Mouse (Mus musculus) midbrain, postnatal 0 days (tissue): ENCODE measurements around the gene Rrp12. TPM values are rescaled to one million over a fixed set of nuclear protein-coding genes. Genes with fewer than 3 reads are reported as not detected.

Experiments used
- ATAC-seq: fragments of 200-750 bp; cut with Nextera tagmentation; 2 replicates; pipeline ENCODE4 v1.8.0; 2017; ENCODE audit warnings: moderate number of reproducible peaks, mild to moderate bottlenecking, moderate TSS enrichment, moderate library complexity; ENCODE audit not compliant: low FRiP score
- DNase-seq: peaks from one replicate; pipeline ENCODE4 v3.0.0-alpha.2; 2015; ENCODE audit warnings: low spot score
- H3K27ac ChIP-seq: fragments of 300-500 bp; sonication (generic); 2 replicates; pipeline ENCODE4 v1.5.1; 2014; ENCODE audit warnings: low read depth, mild to moderate bottlenecking, low read length, mixed read lengths
- H3K27me3 ChIP-seq: fragments of 300-500 bp; sonication (generic); 2 replicates; pipeline ENCODE4 v1.6.1; 2014; ENCODE audit warnings: low read length, control low read depth, mixed read lengths; ENCODE audit not compliant: insufficient read depth
- H3K36me3 ChIP-seq: fragments of 300-500 bp; sonication (generic); 2 replicates; pipeline ENCODE4 v1.6.1; 2014; ENCODE audit warnings: low read length, control low read depth, mixed read lengths; ENCODE audit not compliant: insufficient read depth
- H3K4me1 ChIP-seq: fragments of 300-500 bp; sonication (generic); 2 replicates; pipeline ENCODE4 v1.6.1; 2014; ENCODE audit warnings: mild to moderate bottlenecking, control low read depth, antibody characterized with exemption, low read length, mixed read lengths; ENCODE audit not compliant: insufficient read depth
- H3K4me2 ChIP-seq: fragments of 300-500 bp; sonication (generic); 2 replicates; pipeline ENCODE4 v1.6.1; 2014; ENCODE audit warnings: low read depth, mild to moderate bottlenecking, low read length, mixed read lengths; ENCODE audit not compliant: poor library complexity, severe bottlenecking
- H3K4me3 ChIP-seq: fragments of 300-500 bp; sonication (generic); 2 replicates; pipeline ENCODE4 v1.5.1; 2014; ENCODE audit warnings: low read depth, mild to moderate bottlenecking, low read length, moderate library complexity
- H3K9ac ChIP-seq: fragments of 300-500 bp; sonication (generic); replicated peaks from 2 replicates; pipeline ENCODE4 v1.6.1; 2014; ENCODE audit warnings: mild to moderate bottlenecking, low read length, moderate library complexity, mixed read lengths; ENCODE audit not compliant: poor library complexity, severe bottlenecking
- H3K9me3 ChIP-seq: fragments of 300-500 bp; sonication (generic); 2 replicates; pipeline ENCODE4 v1.6.1; 2016; ENCODE audit warnings: low read length, control low read depth
- CTCF ChIP-seq: IDR thresholded peaks from 2 replicates; pipeline ENCODE4 v1.5.1; 2016; ENCODE audit warnings: antibody characterized with exemption, mild to moderate bottlenecking
- WGBS: fragments of 180-500 bp; shearing (Covaris S2); extraction: QIAGEN DNeasy Blood & Tissue Kit; methylation state at CpG from one replicate; pipeline ENCODE4 v1.1.7; 2014; 5-methylcytosine and 5-hydroxymethylcytosine counted together
- polyA plus RNA-seq: library from polyadenylated mRNA; unstranded; fragments of >200 nt; fragmentation: Nextera tagmentation; extraction: Ambion mirVana; gene quantifications from 2 replicates; pipeline ENCODE4 v1.2.1, GENCODE M21; 2015
- total RNA-seq: library from RNA; depleted of rRNA; stranded (reverse); fragments of >200 nt; gene quantifications from 2 replicates; pipeline ENCODE4 v1.2.3, GENCODE M21; 2014

Rrp12 gene
- total and polyA plus RNA-seq, 2 experiments from 2014 or later, result 13.9 to 20.6 TPM

DNA sequence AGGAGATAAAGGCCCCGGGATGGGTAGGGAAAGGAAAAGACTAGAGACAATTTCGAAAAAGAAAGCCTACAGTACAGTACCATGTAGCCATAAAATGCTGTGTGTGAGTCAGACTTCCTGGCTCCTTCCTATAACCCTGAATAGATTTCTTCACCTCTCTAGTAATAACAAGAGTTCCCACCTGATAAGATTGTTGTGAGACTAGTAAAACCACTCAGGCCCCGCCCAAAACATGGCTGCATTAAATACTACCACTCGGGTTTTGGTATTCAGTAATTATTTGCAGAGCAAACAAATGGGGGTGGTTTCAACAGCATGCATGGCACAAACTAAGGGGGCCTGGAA, 58.1 kb downstream of the Rrp12 start:
- Histone ChIP-seq H3K4me3 (no peak overlapping the region), H3K27me3 (no peaks in the 10 kb centered on the region), H3K9ac (no peak overlapping the region), H3K27ac (no peak overlapping the region), H3K4me1 (peaks cover 5% of the 10 kb centered on the region), H3K4me2 (no peak overlapping the region), H3K36me3 (no peaks in the 10 kb centered on the region), H3K9me3 (no peaks in the 10 kb centered on the region)
- 76% methylated on average over 4 of the region's 4 CpGs for WGBS
- TF ChIP-seq CTCF, result no peak
- no peak for DNase-seq
- no peak for ATAC-seq

DNA sequence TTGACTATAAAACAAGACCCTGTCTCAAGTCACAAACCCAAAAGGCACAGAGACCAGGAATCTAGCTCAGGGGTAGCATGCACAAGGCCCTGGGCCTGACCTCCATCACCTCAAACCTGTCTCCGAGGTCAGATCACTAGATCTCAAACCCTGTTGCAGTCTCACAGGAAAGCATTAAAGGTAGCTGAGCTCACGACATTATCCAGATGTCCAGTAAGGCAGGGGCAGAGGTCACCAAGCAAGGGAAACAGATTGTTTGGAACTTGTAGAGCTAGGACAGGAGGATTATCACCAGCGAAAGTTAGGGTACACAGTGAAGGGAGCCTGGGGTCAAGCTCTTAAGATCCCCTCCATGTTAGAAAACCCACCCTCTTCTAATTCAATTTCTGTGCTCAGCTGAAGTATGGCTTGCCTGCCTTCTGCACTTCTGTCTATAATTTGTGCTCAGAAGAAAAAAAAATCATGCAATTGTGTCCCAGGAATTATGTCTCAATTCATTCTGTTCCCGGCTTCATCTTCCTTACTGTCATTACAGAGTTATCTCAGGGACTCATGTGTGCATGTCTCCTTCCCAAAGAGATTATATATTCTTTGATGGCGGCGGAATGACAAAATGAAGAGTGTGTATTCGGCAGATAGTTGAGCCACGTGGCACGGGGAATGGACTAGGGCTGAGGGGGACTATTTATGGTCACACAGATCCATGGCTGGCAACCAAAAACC, 58.6 kb downstream of the Rrp12 start:
- Histone ChIP-seq H3K9ac (no peak overlapping the region), H3K36me3 (no peaks in the 10 kb centered on the region), H3K4me2 (no peak overlapping the region), H3K4me1 (peaks cover 10% of the 10 kb centered on the region), H3K27me3 (no peaks in the 10 kb centered on the region), H3K27ac (no peak overlapping the region), H3K9me3 (no peaks in the 10 kb centered on the region), H3K4me3 (no peak overlapping the region)
- ATAC-seq (no peak), DNase-seq (no peak)
- 71% methylated on average over 9 of the region's 9 CpGs for WGBS
- no peak for TF ChIP-seq CTCF

DNA sequence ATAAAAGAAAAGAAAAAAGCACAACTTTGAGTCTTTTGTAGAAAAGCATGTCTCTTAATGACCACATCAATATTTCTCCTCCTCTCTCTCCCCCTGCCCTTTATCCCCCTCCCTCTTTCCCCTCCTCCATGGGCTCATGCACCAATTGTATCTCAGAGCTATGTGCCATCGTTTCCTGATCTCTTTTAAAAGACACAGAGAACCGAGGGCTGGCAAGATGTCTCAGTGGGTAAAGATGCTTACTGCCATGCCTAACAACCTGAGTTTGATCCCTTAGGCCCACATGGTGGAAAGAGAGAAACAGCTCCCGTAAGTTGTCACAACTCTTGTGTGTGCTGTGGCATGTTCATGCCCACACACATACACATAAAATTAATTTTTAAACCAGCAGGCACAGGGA, 59.3 kb downstream of the Rrp12 start:
- H3K27me3 ChIP-seq, result no peaks in the 10 kb centered on the region
- H3K9ac ChIP-seq, result no peak overlapping the region
- 55% methylated on average over 3 of the region's 3 CpGs for WGBS
- H3K4me3 ChIP-seq, result no peak overlapping the region
- no peak overlapping the region for H3K27ac ChIP-seq
- H3K36me3 ChIP-seq, result no peaks in the 10 kb centered on the region
- peaks cover 15% of the 10 kb centered on the region for H3K4me1 ChIP-seq
- no peak for ATAC-seq
- TF ChIP-seq CTCF, result no peak
- DNase-seq, result no peak
- no peak overlapping the region for H3K4me2 ChIP-seq
- H3K9me3 ChIP-seq, result no peaks in the 10 kb centered on the region

DNA sequence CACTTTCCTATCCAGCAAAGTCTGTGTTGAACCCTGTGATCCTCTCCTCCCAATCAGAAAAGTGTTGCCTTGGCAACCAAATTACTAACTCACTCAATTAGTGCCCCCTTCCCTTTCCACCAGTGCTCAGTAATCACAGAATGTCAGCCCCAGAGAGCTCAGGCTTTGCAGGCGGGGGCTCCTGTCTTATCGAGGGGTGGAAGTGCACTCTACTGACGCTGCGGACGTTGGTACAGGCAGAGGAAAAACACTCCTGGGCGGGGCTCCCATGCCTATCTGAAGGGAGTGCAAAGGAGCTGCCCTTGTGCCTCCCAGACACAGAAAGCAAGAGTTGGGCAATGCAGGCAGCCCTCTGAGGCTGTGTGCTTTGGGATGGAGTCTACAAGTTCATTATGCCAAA, 60.2 kb downstream of the Rrp12 start:
- DNase-seq, result peak; percentile 76
- H3K9ac ChIP-seq, result no peak overlapping the region; the same call in 1 of the 2 replicates
- peaks cover 18% of the 10 kb centered on the region for H3K4me1 ChIP-seq
- TF ChIP-seq CTCF, result no peak
- H3K4me2 ChIP-seq, result peak overlapping the region; percentile 37
- no peaks in the 10 kb centered on the region for H3K36me3 ChIP-seq
- no peaks in the 10 kb centered on the region for H3K27me3 ChIP-seq
- WGBS, result 4% methylated on average over 6 of the region's 6 CpGs
- 0 out of 2 replicates have a peak overlapping the region, but pooled peaks have one; percentile 8 for H3K4me3 ChIP-seq
- H3K27ac ChIP-seq, result peak overlapping the region; percentile 43; the same call in 1 of the 2 replicates
- peak; percentile 60; the same call in 1 of the 2 replicates for ATAC-seq
- no peaks in the 10 kb centered on the region for H3K9me3 ChIP-seq

DNA sequence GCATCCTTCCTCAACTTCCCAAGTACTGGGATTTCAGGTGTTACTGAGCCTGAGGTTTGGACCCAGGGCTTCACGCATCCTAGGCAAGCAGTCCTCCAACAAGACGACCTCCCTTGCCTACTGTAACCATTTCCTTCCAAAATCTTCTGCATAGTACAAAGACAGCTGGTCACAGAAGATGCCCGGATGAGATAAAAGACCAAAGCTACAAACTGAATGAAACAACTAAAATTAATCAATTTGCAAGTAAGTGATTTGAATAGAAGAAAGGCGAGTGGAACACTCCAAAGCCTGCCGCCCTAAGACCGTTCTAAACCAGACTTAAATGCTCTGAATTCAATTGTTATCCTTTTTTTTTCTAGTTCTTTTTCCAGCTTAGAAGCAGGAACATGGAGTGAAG, 60.6 kb downstream of the Rrp12 start:
- TF ChIP-seq CTCF, result no peak
- H3K4me3 ChIP-seq, result no peak overlapping the region
- H3K4me1 ChIP-seq, result peaks cover 18% of the 10 kb centered on the region
- H3K4me2 ChIP-seq, result 0 out of 2 replicates have a peak overlapping the region, but pooled peaks have one; percentile 12
- no peaks in the 10 kb centered on the region for H3K9me3 ChIP-seq
- no peak overlapping the region for H3K27ac ChIP-seq
- DNase-seq (no peak), ATAC-seq (no peak)
- no peaks in the 10 kb centered on the region for H3K27me3 ChIP-seq
- H3K9ac ChIP-seq, result no peak overlapping the region
- no peaks in the 10 kb centered on the region for H3K36me3 ChIP-seq
- WGBS, result 52% methylated on average over 6 of the region's 6 CpGs

DNA sequence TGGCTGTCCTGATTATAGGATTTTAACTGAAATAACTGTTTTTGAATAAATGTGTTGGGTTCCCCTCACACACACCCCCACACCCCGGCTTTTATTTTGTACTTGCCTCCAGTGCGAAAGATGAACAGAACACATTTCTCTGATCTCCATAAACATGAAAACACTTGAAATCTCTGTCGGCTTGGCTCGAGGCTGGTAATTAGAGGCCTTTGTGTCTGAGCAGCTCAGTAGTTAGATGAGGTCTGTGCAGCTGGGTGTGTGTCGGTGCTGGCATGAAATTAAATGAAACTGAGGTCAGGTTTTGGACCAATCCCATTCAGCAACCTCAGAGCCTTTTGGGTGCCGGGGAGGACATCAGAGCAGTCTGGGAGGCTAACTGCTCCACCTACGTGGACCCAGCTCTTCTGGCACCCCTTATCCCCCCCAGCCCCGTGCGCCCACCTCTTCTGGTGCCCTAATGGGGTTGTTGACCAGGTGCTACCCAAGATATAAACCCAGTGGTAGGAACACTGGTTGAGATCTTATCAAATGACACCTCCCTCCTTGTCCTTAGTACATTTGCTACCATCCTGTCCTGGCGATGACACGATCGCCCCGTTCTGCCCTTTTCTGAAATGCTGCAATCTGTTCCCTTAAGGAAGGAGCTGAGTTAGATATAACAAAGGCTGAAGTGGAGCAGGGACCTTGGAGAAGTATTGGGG, 63.3 kb downstream of the Rrp12 start:
- H3K27ac ChIP-seq, result no peak overlapping the region

More for the DNA sequence above, 63.3 kb downstream of the Rrp12 start:
- H3K4me1 ChIP-seq, result peaks cover 18% of the 10 kb centered on the region
- no peak for TF ChIP-seq CTCF
- no peaks in the 10 kb centered on the region for H3K9me3 ChIP-seq
- DNase-seq (no peak), ATAC-seq (no peak)
- no peaks in the 10 kb centered on the region for H3K36me3 ChIP-seq
- WGBS, result 70% methylated on average over 13 of the region's 13 CpGs
- H3K27me3 ChIP-seq, result no peaks in the 10 kb centered on the region
- peak overlapping the region; percentile 75; the same call in 1 of the 2 replicates for H3K4me3 ChIP-seq
- no peak overlapping the region for H3K9ac ChIP-seq
- peak overlapping the region; percentile 91 for H3K4me2 ChIP-seq
